Mouse (Mus musculus): ENCODE data around the gene Tgfbi.

GRCm38 (mm10) chr13:56664256-56665170 is 55.2 kb downstream of the Tgfbi start:
- TF ChIP-seq CTCF (IDR thresholded peaks at IDR 0.05; ENCODE audit: low read depth) (no peak), EP300 (IDR thresholded peaks at IDR 0.05; ENCODE audit: low read depth) (no peak)
